Mouse (Mus musculus): ENCODE measurements at regions not wholly inside any gene's neighbourhood (a gene's known extent, or its start where the extent isn't known, plus 50 kb on each side); places are given as distances from the start of the nearest gene placed in this dataset.

DNA sequence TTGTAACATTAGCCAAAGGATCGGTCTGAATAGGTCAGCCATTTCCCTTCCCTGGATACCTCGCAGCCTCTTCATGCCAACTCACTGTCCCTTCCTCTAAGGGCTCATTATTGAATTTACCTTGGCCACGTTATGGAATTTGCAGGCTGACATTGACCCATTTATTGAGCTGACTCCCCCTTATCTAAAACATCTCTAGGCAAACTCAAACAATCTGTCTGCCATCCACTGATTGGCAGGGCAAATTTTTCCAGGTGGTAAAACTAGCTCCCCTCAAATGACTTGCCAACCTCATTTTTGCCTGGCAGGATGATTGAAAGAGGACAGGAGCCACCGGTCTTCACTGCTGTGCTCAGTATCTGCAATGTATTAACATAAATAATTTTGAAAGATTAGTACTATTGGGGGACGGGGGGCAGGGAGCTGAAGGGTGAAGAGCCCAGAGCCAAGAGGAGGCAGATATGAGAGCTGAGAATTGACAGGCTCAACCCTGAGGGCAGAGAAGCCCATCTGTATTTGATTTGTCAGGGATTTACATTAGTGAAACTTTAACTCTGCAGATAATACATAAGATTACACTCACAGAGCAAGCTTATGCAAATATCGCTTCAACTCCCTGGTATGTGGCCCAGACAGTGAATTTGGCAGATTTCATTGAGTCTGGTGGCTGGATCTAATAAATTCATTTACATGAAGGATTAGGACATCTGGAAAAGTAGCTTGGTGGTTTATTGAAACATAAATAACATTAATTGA is 75.5 kb downstream of the Rps12 start:
- no peaks in the 10 kb centered on the region for H3K9me3 ChIP-seq (replicated peaks; ENCODE audit: control insufficient read depth, insufficient read depth, low read length, poor library complexity, severe bottlenecking)
- no peaks in the 10 kb centered on the region for H3K4me1 ChIP-seq (ENCODE audit: control insufficient read depth, insufficient read depth, low read length)
- no peak overlapping the region for H3K4me3 ChIP-seq (ENCODE audit: low read depth, low read length)
- H3K27ac ChIP-seq (ENCODE audit: insufficient read depth, low read length), result no peak overlapping the region
- no peaks in the 10 kb centered on the region for H3K27me3 ChIP-seq (ENCODE audit: control insufficient read depth, insufficient read depth, low read length, poor library complexity, severe bottlenecking)
- TF ChIP-seq POLR2A (IDR thresholded peaks at IDR 0.05; ENCODE audit: insufficient read depth, low read length), result no peak
- H3K36me3 ChIP-seq (ENCODE audit: control insufficient read depth, insufficient read depth, low read length, poor library complexity, severe bottlenecking), result no peaks in the 10 kb centered on the region
- H3K9ac ChIP-seq (ENCODE audit: low read depth, poor library complexity, severe bottlenecking), result no peak overlapping the region

DNA sequence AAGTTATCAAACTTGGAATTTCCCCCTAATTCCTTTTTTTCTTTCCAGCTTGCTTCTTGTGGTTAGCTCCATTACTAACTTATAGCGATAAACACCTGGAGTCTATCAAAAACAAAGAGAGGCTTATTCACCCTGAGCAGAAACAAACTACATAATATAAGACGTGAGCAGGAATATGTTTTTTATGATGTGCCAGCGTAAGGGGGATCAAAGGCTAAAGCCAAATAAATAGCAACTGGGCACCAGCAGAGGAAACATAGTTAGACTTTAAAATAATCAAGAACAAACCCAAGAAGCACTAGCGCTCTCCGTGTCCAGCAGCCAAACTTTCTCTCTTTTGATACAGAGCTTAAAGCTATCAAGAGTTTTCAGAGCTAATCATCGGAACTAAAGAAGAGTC is 76.1 kb downstream of the Rps12 start:
- Histone ChIP-seq H3K4me1 (ENCODE audit: control insufficient read depth, insufficient read depth, low read length) (no peaks in the 10 kb centered on the region), H3K27ac (ENCODE audit: insufficient read depth, low read length) (no peak overlapping the region), H3K9ac (ENCODE audit: low read depth, poor library complexity, severe bottlenecking) (no peak overlapping the region), H3K27me3 (ENCODE audit: control insufficient read depth, insufficient read depth, low read length, poor library complexity, severe bottlenecking) (no peaks in the 10 kb centered on the region), H3K4me3 (ENCODE audit: low read depth, low read length) (no peak overlapping the region), H3K9me3 (replicated peaks; ENCODE audit: control insufficient read depth, insufficient read depth, low read length, poor library complexity, severe bottlenecking) (no peaks in the 10 kb centered on the region), H3K36me3 (ENCODE audit: control insufficient read depth, insufficient read depth, low read length, poor library complexity, severe bottlenecking) (no peaks in the 10 kb centered on the region)
- TF ChIP-seq CTCF (IDR thresholded peaks at IDR 0.05; ENCODE audit: low read depth, low read length) (no peak), EP300 (IDR thresholded peaks at IDR 0.05; ENCODE audit: insufficient read depth, low read depth, low read length) (no peak)

DNA sequence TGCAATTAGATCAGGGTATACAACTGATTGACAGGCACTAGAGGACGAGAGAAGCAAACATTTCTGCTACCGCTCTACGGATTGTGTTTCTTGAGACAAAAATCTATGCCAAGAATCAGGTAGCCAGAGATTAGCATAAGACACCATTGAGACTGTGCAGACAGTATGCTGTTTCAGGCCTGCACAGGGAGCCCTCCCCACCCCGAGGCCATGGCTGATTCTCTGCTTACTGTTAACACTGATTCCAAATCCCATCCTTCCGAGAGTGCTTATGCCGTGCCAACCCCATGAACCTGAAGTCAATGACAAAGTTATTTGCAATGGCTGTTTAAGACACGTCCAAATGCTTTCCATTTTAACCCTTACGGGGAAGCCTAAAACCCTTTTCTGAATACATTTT is 78.8 kb downstream of the Rps12 start:
- no peaks in the 10 kb centered on the region for H3K9me3 ChIP-seq (replicated peaks; ENCODE audit: control insufficient read depth, insufficient read depth, low read length, poor library complexity, severe bottlenecking)
- no peak overlapping the region for H3K4me3 ChIP-seq (ENCODE audit: low read depth, low read length)
- H3K36me3 ChIP-seq (ENCODE audit: control insufficient read depth, insufficient read depth, low read length, poor library complexity, severe bottlenecking), result no peaks in the 10 kb centered on the region
- TF ChIP-seq CTCF (IDR thresholded peaks at IDR 0.05; ENCODE audit: low read depth, low read length), result no peak
- no peak for TF ChIP-seq EP300 (IDR thresholded peaks at IDR 0.05; ENCODE audit: insufficient read depth, low read depth, low read length)
- TF ChIP-seq POLR2A (IDR thresholded peaks at IDR 0.05; ENCODE audit: insufficient read depth, low read length), result no peak
- H3K4me1 ChIP-seq (ENCODE audit: control insufficient read depth, insufficient read depth, low read length), result no peaks in the 10 kb centered on the region
- H3K27me3 ChIP-seq (ENCODE audit: control insufficient read depth, insufficient read depth, low read length, poor library complexity, severe bottlenecking), result no peaks in the 10 kb centered on the region
- H3K27ac ChIP-seq (ENCODE audit: insufficient read depth, low read length), result no peak overlapping the region
- no peak overlapping the region for H3K9ac ChIP-seq (ENCODE audit: low read depth, poor library complexity, severe bottlenecking)

DNA sequence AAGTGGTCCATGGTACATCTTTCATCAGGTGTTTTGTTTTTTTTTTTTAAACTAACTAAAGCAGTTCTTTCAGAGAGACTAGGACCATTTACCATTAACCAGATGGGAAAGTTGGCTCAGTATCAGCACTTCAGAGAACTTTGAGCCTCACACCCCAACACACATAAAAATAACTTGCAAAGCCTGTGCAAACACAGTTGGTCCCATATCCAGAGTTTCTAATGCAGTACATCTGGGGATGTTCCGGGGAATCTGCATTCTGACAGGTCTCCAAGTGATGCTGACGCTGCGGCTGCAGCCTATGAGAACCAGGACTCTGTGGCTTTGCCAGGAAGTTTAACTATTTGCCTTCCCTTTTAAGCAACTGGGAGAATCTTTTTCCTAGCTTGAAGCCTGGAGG is 79.9 kb downstream of the Rps12 start:
- no peak overlapping the region for H3K9ac ChIP-seq (ENCODE audit: low read depth, poor library complexity, severe bottlenecking)
- TF ChIP-seq CTCF (IDR thresholded peaks at IDR 0.05; ENCODE audit: low read depth, low read length) (no peak), POLR2A (IDR thresholded peaks at IDR 0.05; ENCODE audit: insufficient read depth, low read length) (no peak), EP300 (IDR thresholded peaks at IDR 0.05; ENCODE audit: insufficient read depth, low read depth, low read length) (no peak)
- H3K27me3 ChIP-seq (ENCODE audit: control insufficient read depth, insufficient read depth, low read length, poor library complexity, severe bottlenecking), result no peaks in the 10 kb centered on the region
- H3K4me1 ChIP-seq (ENCODE audit: control insufficient read depth, insufficient read depth, low read length), result no peaks in the 10 kb centered on the region
- H3K27ac ChIP-seq (ENCODE audit: insufficient read depth, low read length), result no peak overlapping the region
- H3K9me3 ChIP-seq (replicated peaks; ENCODE audit: control insufficient read depth, insufficient read depth, low read length, poor library complexity, severe bottlenecking), result no peaks in the 10 kb centered on the region
- H3K36me3 ChIP-seq (ENCODE audit: control insufficient read depth, insufficient read depth, low read length, poor library complexity, severe bottlenecking), result no peaks in the 10 kb centered on the region
- H3K4me3 ChIP-seq (ENCODE audit: low read depth, low read length), result no peak overlapping the region

DNA sequence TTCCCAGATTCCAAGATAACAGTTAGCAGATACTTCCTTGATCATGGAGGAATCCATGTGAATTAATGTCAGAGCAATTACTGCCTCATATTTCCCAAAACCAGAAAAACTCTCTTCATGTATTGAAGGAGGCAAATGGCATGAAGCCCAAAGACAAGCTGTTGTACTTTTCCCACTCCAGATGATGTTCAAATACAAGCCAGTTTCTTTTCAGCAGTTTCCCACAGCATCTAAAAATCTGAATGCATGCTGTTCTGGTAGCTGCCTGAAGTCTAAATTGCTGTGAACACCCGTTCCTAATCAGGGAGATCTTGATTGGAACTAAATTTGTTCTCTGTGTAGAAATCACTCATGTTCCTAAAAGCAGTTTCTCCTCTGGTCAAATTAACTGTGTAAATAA is 83.0 kb downstream of the Rps12 start:
- Histone ChIP-seq H3K4me1 (ENCODE audit: control insufficient read depth, insufficient read depth, low read length) (no peaks in the 10 kb centered on the region), H3K27me3 (ENCODE audit: control insufficient read depth, insufficient read depth, low read length, poor library complexity, severe bottlenecking) (no peaks in the 10 kb centered on the region), H3K9me3 (replicated peaks; ENCODE audit: control insufficient read depth, insufficient read depth, low read length, poor library complexity, severe bottlenecking) (no peaks in the 10 kb centered on the region), H3K4me3 (ENCODE audit: low read depth, low read length) (no peak overlapping the region), H3K27ac (ENCODE audit: insufficient read depth, low read length) (no peak overlapping the region), H3K9ac (ENCODE audit: low read depth, poor library complexity, severe bottlenecking) (no peak overlapping the region), H3K36me3 (ENCODE audit: control insufficient read depth, insufficient read depth, low read length, poor library complexity, severe bottlenecking) (no peaks in the 10 kb centered on the region)
- TF ChIP-seq CTCF (IDR thresholded peaks at IDR 0.05; ENCODE audit: low read depth, low read length) (no peak), POLR2A (IDR thresholded peaks at IDR 0.05; ENCODE audit: insufficient read depth, low read length) (no peak), EP300 (IDR thresholded peaks at IDR 0.05; ENCODE audit: insufficient read depth, low read depth, low read length) (no peak)

DNA sequence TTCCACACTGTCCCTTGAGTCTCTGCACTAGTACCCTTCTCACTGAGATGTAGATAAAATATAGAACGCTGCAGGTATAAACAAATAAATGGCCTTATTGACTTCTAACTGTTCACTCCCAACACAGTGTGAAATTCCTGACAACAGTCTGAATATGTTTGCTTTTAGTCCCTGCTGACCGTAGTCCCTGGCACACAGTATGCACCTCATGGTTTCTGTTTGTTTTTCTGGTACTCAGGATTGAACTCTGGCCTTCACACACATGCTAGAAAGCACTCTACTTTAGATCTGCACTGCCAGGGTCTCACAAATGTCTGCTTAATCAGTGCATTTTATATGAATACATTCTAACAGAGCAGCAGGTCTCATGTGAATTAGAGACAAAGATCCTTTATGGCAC is 95.8 kb downstream of the Rps12 start:
- Histone ChIP-seq H3K27ac (ENCODE audit: insufficient read depth, low read length) (no peak overlapping the region), H3K9ac (ENCODE audit: low read depth, poor library complexity, severe bottlenecking) (no peak overlapping the region), H3K4me1 (ENCODE audit: control insufficient read depth, insufficient read depth, low read length) (no peaks in the 10 kb centered on the region), H3K36me3 (ENCODE audit: control insufficient read depth, insufficient read depth, low read length, poor library complexity, severe bottlenecking) (no peaks in the 10 kb centered on the region), H3K27me3 (ENCODE audit: control insufficient read depth, insufficient read depth, low read length, poor library complexity, severe bottlenecking) (no peaks in the 10 kb centered on the region), H3K4me3 (ENCODE audit: low read depth, low read length) (no peak overlapping the region), H3K9me3 (replicated peaks; ENCODE audit: control insufficient read depth, insufficient read depth, low read length, poor library complexity, severe bottlenecking) (no peaks in the 10 kb centered on the region)
- TF ChIP-seq CTCF (IDR thresholded peaks at IDR 0.05; ENCODE audit: low read depth, low read length) (no peak), POLR2A (IDR thresholded peaks at IDR 0.05; ENCODE audit: insufficient read depth, low read length) (no peak)

All from ES-Bruce4 (cell line).